Mouse (Mus musculus): Measurements from ENCODE around the gene Olfr1367. TPM values are rescaled to one million over a fixed set of nuclear protein-coding genes. Genes with fewer than 3 reads are reported as not detected.

Gene Olfr1367
- total and polyA plus RNA-seq, 2 experiments: not detected

- no peak overlapping the region for H3K4me3 ChIP-seq (ENCODE audit: insufficient read depth, low read depth, low read length)
- 95% methylated on average over 2 of the region's 2 CpGs for WGBS
- TF ChIP-seq CTCF (IDR thresholded peaks at IDR 0.05; ENCODE audit: low read depth, low read length): no peak
- TF ChIP-seq POLR2A (IDR thresholded peaks at IDR 0.05; ENCODE audit: extremely low read depth, insufficient read depth, low read length): no peak
- no peaks in the 10 kb centered on the region for H3K27me3 ChIP-seq (ENCODE audit: control insufficient read depth, insufficient read depth, low read length)
- H3K79me2 ChIP-seq (ENCODE audit: control insufficient read depth, insufficient read depth, low read length): peaks cover 4% of the 10 kb centered on the region; the same call in 1 of the 2 replicates
- peaks cover 8% of the 10 kb centered on the region for H3K4me1 ChIP-seq (ENCODE audit: control insufficient read depth, insufficient read depth, low read length)
- no peak overlapping the region for H3K9ac ChIP-seq (ENCODE audit: low read depth, low read length)
- peaks cover 49% of the 10 kb centered on the region for H3K36me3 ChIP-seq (ENCODE audit: control insufficient read depth, insufficient read depth, low read length)
- no peak for DNase-seq (ENCODE audit: extremely low read depth, low read depth, low spot score)
- no peak overlapping the region for H3K27ac ChIP-seq (replicated peaks; ENCODE audit: insufficient read depth, low read depth, low read length)
Observed at GRCm38 (mm10) chr13:21397486-21397885, 50.8 kb downstream of the Olfr1367 start.

Other genes with a start within 250 kb of the Olfr1367 start
- not detected in 2 replicates for gene Olfr1369-ps1, start 235.4 kb upstream of the Olfr1367 start, total RNA-seq (2014; rRNA removed)
- gene Olfr1369-ps1, start 235.4 kb upstream of the Olfr1367 start, polyA plus RNA-seq (2012; rRNA removed): not detected in 2 replicates
- not detected in 2 replicates for gene Olfr263, start 217.3 kb upstream of the Olfr1367 start, total RNA-seq (2014; rRNA removed)
- not detected in 2 replicates for gene Olfr263, start 217.3 kb upstream of the Olfr1367 start, polyA plus RNA-seq (2012; rRNA removed)
- gene Olfr1368, start 201.0 kb upstream of the Olfr1367 start, total RNA-seq (2014; rRNA removed): not detected in 2 replicates
- gene Olfr1368, start 201.0 kb upstream of the Olfr1367 start, polyA plus RNA-seq (2012; rRNA removed): not detected in 2 replicates
- 9.4 and 16.4 TPM in 2 replicates for gene Trim27, start 167.5 kb upstream of the Olfr1367 start, total RNA-seq (2014; rRNA removed)
- 33.9 and 39.5 TPM in 2 replicates for gene Trim27, start 167.5 kb upstream of the Olfr1367 start, polyA plus RNA-seq (2012; rRNA removed)
- gene Gpx5, start 54.2 kb upstream of the Olfr1367 start, total RNA-seq (2014; rRNA removed): not detected in 2 replicates
- gene Gpx5, start 54.2 kb upstream of the Olfr1367 start, polyA plus RNA-seq (2012; rRNA removed): not detected in 2 replicates
- 0.27 and 1.0 TPM in 2 replicates for gene Gpx6, start 34.8 kb upstream of the Olfr1367 start, total RNA-seq (2014; rRNA removed)
- gene Gpx6, start 34.8 kb upstream of the Olfr1367 start, polyA plus RNA-seq (2012; rRNA removed): 0.55 and 0.70 TPM in 2 replicates
- gene Zscan12, start 15.9 kb downstream of the Olfr1367 start, total RNA-seq (2014; rRNA removed): 5.4 and 6.0 TPM in 2 replicates
- 1.0 and 1.2 TPM in 2 replicates for gene Zscan12, start 15.9 kb downstream of the Olfr1367 start, polyA plus RNA-seq (2012; rRNA removed)
- 31.6 and 33.1 TPM in 2 replicates for gene Zkscan3, start 55.8 kb downstream of the Olfr1367 start, total RNA-seq (2014; rRNA removed)
- gene Zkscan3, start 55.8 kb downstream of the Olfr1367 start, polyA plus RNA-seq (2012; rRNA removed): 10.9 and 14.5 TPM in 2 replicates
- 0.60 and 0.83 TPM in 2 replicates for gene Pgbd1, start 94.1 kb downstream of the Olfr1367 start, total RNA-seq (2014; rRNA removed)
- 0.20 and 0.26 TPM in 2 replicates for gene Pgbd1, start 94.1 kb downstream of the Olfr1367 start, polyA plus RNA-seq (2012; rRNA removed)
- 30.8 and 33.4 TPM in 2 replicates for gene Zscan26, start 106.8 kb downstream of the Olfr1367 start, total RNA-seq (2014; rRNA removed)
- 7.5 and 12.1 TPM in 2 replicates for gene Zscan26, start 106.8 kb downstream of the Olfr1367 start, polyA plus RNA-seq (2012; rRNA removed)
- 0.27 and 0.55 TPM in 2 replicates for gene Nkapl, start 121.6 kb downstream of the Olfr1367 start, total RNA-seq (2014; rRNA removed)
- gene Nkapl, start 121.6 kb downstream of the Olfr1367 start, polyA plus RNA-seq (2012; rRNA removed): 0.13 and 0.29 TPM in 2 replicates
- gene Zkscan4, start 132.0 kb downstream of the Olfr1367 start, total RNA-seq (2014; rRNA removed): 0.47 and 1.0 TPM in 2 replicates
- gene Zkscan4, start 132.0 kb downstream of the Olfr1367 start, polyA plus RNA-seq (2012; rRNA removed): 0.09 and 0.29 TPM in 2 replicates
- gene Gm10065, start 132.5 kb downstream of the Olfr1367 start, total RNA-seq (2014; rRNA removed): not detected in 2 replicates
- not detected in 2 replicates for gene Gm10065, start 132.5 kb downstream of the Olfr1367 start, polyA plus RNA-seq (2012; rRNA removed)
- gene AK157302, start 148.3 kb downstream of the Olfr1367 start, total RNA-seq (2014; rRNA removed): 0.27 and 0.28 TPM in 2 replicates
- gene AK157302, start 148.3 kb downstream of the Olfr1367 start, polyA plus RNA-seq (2012; rRNA removed): 0.11 TPM in 1 of 2 replicates, not detected in the other
- 20.5 and 23.4 TPM in 2 replicates for gene Gm11273, start 154.5 kb downstream of the Olfr1367 start, total RNA-seq (2014; rRNA removed)
- gene Gm11273, start 154.5 kb downstream of the Olfr1367 start, polyA plus RNA-seq (2012; rRNA removed): 26.0 and 26.2 TPM in 2 replicates
- gene Zkscan8, start 184.2 kb downstream of the Olfr1367 start, total RNA-seq (2014; rRNA removed): 4.7 and 5.3 TPM in 2 replicates
- gene Zkscan8, start 184.2 kb downstream of the Olfr1367 start, polyA plus RNA-seq (2012; rRNA removed): 1.5 and 1.7 TPM in 2 replicates
- gene Olfr1366, start 195.9 kb downstream of the Olfr1367 start, total RNA-seq (2014; rRNA removed): not detected in 2 replicates
- gene Olfr1366, start 195.9 kb downstream of the Olfr1367 start, polyA plus RNA-seq (2012; rRNA removed): not detected in 2 replicates
- not detected in 2 replicates for gene Olfr1535, start 213.0 kb downstream of the Olfr1367 start, total RNA-seq (2014; rRNA removed)
- not detected in 2 replicates for gene Olfr1535, start 213.0 kb downstream of the Olfr1367 start, polyA plus RNA-seq (2012; rRNA removed)
- gene Olfr1364, start 234.8 kb downstream of the Olfr1367 start, total RNA-seq (2014; rRNA removed): not detected in 2 replicates
- not detected in 2 replicates for gene Olfr1364, start 234.8 kb downstream of the Olfr1367 start, polyA plus RNA-seq (2012; rRNA removed)